Mouse (Mus musculus): ENCODE results near the gene E2f4.

E2f4 gene

GRCm38 (mm10) chr8:105323183-105323582 lies 25.7 kb downstream of the E2f4 start:
- no peak for DNase-seq

- no peak for DNase-seq
Measured at GRCm38 (mm10) chr8:105325641-105326093, 28.2 kb downstream of the E2f4 start.

- peak; percentile 98 for DNase-seq
Measured at GRCm38 (mm10) chr8:105326141-105326672, 28.7 kb downstream of the E2f4 start, which contains the start of the genes Lrrc29 and Tmem208. Lrrc29 (minus strand) TSS chr8:105326278. Tmem208 (plus strand) TSS chr8:105326354.

- DNase-seq, result no peak
Measured at GRCm38 (mm10) chr8:105326968-105327367, 29.5 kb downstream of the E2f4 start.

GRCm38 (mm10) chr8:105330325-105330724 lies 32.9 kb downstream of the E2f4 start:
- DNase-seq, result no peak

- DNase-seq, result no peak
Measured at GRCm38 (mm10) chr8:105331469-105331868, 34.0 kb downstream of the E2f4 start.

- DNase-seq, result no peak
Measured at GRCm38 (mm10) chr8:105331931-105332330, 34.5 kb downstream of the E2f4 start.

GRCm38 (mm10) chr8:105332523-105332922 lies 35.1 kb downstream of the E2f4 start:
- DNase-seq, result no peak

- DNase-seq, result no peak
Measured at GRCm38 (mm10) chr8:105336373-105337130, 39.1 kb downstream of the E2f4 start.

GRCm38 (mm10) chr8:105338992-105339391 lies 41.5 kb downstream of the E2f4 start:
- no peak for DNase-seq

GRCm38 (mm10) chr8:105339886-105340635 lies 42.6 kb downstream of the E2f4 start:
- no peak for DNase-seq

- DNase-seq, result no peak
Measured at GRCm38 (mm10) chr8:105341399-105341798, 43.9 kb downstream of the E2f4 start.

GRCm38 (mm10) chr8:105342768-105343167 lies 45.3 kb downstream of the E2f4 start:
- DNase-seq, result no peak

- DNase-seq, result no peak
Measured at GRCm38 (mm10) chr8:105343791-105344574, 46.5 kb downstream of the E2f4 start.

- DNase-seq, result no peak
Measured at GRCm38 (mm10) chr8:105345061-105345975, 47.9 kb downstream of the E2f4 start.

GRCm38 (mm10) chr8:105346611-105347427 lies 49.4 kb downstream of the E2f4 start:
- DNase-seq, result peak; percentile 71

- peak; percentile 94 for DNase-seq
Measured at GRCm38 (mm10) chr8:105347428-105348221, 50.2 kb downstream of the E2f4 start, which contains the start of gene Fhod1. Fhod1 (minus strand) TSS chr8:105347953.

GRCm38 (mm10) chr8:105348450-105349095 lies 51.1 kb downstream of the E2f4 start, which contains the start of gene Slc9a5:
Slc9a5 (plus strand) TSS chr8:105348843.
- DNase-seq, result peak; percentile 57

- peak; percentile 78 for DNase-seq
Measured at GRCm38 (mm10) chr8:105349096-105349771, 51.8 kb downstream of the E2f4 start.

Measured in cerebellum, adult 9-10 months (tissue).